Mouse (Mus musculus) cerebellum, postnatal 36 days (tissue): ENCODE measurements around the gene Dpep2nb.
"Not testable (repeated sequence)": the region's sequence is repeated elsewhere in the genome, so short reads cannot be mapped to it uniquely, and the experiment has no call there.

Experiments used
- DNase-seq, 2 experiments: peaks; one replicate each; pipeline ENCODE4 v3.0.0; 2021 to 2022; ENCODE audit warnings: mixed read lengths in 2 of 2

Dpep2nb gene

DNA sequence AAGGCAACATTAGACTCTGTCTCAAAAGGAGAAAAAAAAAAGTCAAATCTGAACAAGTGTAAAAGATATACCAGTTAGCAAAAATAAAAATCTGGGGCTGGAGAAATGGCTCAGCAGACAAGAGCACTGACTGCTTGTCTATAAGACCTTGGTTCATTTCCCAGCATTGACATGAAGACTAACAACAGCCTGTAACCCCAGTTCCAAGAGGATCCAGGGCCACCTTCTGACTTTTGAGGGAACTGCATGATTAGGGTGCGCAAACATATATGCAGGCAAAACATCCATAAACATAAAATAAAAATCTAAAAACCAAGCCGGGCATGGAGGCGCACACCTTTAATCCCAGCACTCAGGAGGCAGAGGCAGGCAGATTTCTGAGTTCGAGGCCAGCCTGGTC, 638 bp upstream of the Dpep2nb start:
- no peak for DNase-seq

DNA sequence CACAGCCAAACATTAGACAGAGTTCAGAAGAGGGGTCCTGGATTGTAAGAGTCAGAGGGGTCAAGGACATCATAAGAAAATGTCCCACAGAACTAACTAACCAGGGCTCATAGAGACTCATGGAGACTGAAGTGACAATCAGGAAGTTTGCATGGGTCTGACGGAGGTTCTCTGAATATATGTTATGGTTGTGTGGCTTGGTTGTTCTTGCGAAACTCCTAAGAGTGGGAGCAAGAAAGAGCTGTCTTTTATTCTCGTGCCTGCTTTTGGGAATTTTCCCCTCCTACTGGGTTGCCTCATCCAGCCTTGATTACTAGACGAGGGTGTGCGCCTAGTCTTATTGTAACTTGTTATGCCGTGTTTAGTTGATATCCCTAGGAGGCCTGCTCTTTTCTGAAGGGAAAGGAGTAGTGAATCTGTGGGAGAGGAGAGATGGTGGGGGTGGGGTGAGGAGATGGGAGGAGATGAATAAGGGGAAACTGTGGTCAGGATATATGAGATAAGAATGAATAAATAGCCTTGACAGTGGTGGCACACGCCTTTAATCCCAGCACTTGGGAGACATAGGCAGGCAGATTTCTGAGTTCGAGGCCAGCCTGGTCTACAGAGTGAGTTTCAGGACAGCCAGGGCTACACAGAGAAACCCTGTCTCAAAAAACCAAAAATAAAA, 1.1 kb downstream of the Dpep2nb start:
- no peak for DNase-seq

DNA sequence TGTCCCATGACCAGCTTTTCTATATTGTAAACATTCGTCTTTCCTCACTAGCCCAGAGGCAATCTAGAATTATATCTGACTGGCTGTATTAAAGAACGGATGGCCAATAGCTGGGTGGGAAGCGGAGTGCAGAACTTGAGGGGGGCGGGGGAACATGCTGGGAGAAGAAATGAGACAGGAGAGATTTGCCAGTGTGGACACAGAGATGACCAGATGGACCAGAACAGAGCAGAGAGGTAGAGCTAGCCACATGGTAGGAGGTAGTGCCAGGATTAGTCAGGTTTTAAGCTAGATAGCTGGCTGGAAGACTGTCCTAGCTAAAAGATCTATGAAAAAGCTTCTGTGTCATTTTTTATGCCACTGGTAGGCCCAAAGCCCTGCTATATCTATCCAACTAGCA, 3.9 kb downstream of the Dpep2nb start:
- peak; percentile 77 to 80 for DNase-seq

DNA sequence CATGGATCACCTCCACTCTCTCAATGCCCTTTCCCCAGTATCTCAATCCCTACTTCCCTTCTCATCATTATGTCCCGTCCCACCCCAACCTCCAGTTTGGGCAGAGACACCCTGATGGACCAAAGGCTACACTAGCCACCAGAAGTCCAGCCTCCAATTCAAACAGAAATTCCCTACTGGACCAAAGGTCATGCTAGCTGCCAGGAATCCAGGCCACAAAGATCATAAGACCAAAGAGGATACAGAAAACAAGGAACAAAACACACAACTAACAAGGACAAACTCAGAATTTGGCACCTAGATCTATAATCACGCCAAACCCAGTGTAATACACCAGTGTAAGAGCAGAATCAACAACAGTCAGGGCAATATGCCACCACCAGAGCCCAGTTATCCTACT, 6.8 kb downstream of the Dpep2nb start:
- no peak for DNase-seq

DNA sequence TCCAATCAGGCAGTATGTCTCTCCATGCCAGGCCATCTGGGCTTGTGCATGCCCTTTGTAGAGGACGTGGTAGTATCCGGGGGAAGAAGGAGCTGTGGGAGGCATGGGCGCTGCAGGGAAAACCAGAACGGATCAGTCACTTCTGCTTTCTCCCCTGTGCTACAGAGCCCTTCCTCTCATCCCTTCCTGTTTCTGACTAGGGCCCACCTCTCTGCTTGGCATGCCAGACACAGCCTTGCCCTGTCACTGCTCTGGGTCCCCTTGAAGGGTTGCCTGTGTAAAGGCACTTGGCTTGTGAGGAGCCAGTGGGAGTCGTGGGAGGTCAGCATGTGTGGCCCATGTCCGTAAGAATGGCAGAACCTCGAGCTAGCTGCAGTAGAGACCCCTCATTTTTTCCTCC, 9.4 kb downstream of the Dpep2nb start:
- DNase-seq, result no peak

DNA sequence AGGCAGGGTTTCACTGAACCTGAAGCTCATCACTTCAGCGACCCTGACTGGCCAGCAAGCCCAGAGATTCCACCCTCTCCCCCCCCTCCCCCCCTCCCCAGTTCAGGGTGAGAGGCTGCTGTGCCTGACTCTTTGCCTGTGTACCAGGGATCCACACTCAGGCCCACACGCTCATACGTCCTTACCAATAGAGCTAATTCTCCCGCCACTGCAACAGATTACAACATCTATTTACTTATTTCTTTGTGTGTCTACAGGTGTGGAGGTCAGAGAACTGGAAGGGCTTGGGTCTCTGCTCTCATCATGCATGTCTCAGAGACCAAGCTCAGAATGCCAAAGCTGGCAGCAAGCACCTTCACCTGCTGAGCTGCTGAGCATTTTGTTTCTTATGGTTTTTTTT, 12.5 kb downstream of the Dpep2nb start:
- no peak for DNase-seq

DNA sequence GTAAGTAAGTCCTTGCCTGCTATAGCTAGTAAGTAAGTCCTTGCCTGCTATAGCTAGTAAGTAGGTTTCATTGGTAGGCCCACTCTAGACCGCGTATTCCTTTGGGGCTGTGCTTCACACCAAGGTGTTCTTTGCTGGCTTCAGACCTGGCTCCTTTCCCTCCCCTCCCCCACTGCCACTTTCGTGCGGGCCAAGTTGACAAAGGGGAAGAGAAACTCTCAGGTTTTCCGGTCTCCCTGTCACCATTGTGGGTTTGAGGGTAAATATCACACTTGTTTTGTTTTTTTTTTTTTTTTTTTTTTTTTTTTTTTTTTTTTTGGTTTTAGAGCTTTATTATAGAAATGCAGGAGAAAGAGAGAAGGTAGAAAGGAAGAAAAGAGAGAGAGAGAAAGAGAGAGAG, 13.3 kb downstream of the Dpep2nb start:
- DNase-seq, result no peak

DNA sequence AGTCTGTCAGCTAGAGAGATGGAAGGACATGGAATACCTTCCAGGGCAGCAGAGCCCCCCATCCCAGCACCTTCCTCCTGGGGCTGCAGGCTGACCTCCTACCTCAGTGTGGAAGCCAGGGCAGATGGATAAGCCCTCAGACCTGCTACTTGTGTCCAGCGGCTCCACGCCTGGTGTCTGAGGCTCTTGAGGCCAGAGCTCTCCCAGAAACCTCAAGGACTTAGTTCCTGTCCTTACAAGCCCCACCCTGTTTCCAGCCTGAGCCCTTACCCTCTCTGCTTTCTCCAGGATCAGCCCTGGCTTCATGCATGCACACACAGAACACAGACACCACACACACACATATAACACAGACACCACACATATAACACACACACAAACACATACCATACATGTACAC, 14.2 kb downstream of the Dpep2nb start:
- DNase-seq, result no peak

DNA sequence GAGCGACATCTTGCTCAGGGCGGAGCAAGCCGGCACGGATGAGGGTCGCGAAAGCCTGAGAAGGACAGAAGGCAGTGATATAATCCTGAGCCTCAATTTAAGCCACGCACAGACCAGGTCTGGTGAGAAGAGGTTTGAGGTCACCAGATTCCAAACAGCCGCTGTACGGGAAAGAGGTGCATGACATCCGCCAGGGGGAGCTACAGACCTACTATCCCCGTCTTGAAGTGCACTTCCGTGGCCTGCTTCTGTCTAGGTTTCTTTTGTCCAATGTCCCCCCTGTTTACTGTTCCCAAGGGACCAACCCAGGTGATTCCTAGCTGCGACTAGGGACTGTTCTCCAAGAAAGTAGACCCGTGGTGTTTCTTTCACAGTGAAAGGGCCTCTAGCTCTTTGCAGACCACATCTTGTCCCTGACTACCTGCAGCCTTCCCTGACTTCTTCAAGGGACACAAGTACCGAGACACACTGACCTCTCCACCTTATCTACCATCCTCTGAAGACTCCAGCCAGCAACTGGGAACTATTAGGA, 14.9 kb downstream of the Dpep2nb start, which contains the start of gene Dus2:
Dus2 (plus strand) TSS at position 482 of the 532 bp plus-strand sequence.
- DNase-seq, result peak; percentile 83 to 88

DNA sequence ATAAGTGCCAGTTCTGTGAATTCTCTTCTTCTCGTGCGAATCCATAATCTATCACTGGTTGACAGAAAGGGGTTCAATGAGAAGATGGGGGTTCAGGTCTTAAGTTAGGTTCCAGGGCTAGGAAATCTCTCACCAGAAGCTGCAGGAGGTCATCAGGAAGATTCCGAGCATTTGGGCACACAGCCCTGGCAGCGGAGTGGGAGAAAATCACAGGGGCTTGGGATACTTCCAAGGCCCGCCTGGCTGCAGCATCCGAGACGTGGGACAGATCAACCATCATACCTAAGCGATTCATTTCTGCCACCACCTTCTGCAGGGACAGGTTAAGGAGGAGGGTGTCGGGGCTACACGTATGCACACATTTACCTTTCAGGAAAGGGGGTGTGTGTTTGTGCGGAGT, 17.2 kb downstream of the Dpep2nb start:
- no peak for DNase-seq

DNA sequence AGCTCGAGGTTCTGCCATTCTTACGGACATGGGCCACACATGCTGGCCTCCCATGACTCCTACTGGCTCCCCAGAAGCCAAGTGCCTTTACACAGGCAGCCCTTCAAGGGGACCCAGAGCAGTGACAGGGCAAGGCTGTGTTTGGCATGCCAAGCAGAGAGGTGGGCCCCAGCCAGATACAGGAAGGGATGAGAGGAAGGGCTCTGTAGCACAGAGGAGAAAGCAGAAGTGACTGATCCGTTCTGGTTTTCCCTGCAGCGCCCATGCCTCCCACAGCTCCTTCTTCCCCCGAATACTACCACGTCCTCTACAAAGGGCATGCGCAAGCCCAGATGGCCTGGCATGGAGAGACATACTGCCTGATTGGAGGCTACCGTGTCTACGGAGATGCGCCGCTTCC, 22.4 kb downstream of the Dpep2nb start:
- not testable (repeated sequence) for DNase-seq

DNA sequence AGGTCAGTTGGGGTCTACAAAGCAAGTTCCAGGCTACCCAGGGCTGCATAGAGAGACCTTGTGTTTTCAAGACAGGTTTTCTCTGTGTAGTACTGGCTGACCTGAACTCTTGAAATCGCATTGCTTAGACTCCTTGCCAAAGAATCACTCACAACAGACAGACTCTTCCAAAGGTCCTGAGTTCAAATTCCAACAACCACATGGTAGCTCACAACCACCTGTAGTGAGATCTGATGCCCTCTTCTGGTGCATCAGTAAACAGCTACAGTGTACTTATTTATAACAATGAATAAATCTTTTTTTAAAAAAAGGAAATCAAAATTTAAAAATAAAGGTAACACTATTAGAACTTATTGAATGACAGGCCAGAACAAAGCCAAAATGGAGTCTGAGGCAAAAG, 24.6 kb downstream of the Dpep2nb start:
- DNase-seq, result no peak

DNA sequence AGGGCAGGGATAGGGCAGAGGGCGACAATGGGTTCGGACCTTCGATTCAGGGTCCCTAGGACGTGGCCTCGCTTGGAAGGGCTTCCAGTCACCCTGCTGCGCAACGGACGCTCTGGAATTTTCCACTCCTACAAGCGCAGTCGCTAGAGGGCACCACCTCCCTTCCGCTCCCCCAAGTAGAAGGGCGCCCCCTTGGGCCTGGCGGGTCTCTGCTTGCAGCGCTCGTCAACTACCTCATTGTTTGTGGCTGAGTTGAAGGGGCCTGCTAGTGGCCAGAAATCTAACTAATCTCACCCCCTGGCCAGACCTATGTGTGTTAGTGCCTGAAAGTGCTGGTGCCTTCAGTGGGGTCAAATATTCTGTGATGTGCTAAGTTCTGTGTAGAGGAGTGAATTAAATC, 26.4 kb downstream of the Dpep2nb start, which contains the start of gene Dpep3:
Dpep3 (minus strand) TSS at position 105 of the 400 bp plus-strand sequence.
- no peak for DNase-seq

DNA sequence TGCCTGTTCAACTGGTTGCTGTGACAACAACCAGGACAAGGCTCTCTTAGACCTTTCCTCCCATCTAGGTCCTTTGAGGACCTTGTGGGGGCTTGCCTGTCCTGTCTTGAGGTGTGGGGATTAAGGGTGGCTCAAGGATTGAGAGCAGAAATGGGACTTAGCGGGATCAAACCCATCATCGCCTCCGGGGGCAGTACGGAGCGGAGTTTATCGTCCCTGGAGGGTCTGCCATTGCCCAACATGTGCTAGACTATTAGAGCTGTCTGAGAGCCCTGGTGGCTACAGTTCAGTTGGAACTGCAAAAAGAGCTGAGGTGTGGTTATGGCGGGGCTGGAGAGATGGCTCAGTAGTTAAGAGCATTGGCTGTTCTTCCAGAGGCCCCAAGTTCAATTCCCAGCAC, 30.4 kb downstream of the Dpep2nb start:
- DNase-seq, result no peak

DNA sequence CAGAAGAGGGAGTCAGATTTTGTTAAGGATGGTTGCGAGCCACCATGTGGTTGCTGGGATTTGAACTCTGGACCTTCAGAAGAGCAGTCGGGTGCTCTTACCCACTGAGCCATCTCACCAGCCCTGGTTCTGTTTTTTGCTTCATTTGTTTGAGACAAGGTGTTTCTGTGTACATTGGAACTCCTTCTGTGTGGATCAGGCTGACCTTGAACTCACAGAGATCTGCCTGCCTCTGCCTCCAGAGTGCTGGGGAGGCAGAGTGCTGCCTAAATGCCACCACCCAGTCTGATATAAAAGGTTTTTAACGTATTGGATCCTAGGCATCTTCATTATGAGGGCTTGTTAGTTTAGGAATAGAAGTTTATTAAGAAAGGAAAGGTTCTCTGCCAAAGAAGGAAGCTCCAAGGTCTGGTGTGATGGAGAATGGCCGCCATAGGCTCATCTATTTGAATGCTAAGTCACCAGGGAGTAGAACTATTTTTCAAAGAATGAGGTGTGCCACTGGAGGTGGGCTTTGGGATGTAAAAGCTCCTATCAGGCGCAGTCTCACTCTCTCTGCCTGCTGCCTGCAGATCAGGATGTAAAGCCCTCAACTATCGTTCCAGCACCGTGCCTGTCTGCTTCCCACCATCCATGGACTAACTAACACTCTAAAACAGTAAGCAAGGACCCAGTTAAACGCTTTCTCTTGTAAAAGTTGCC, 34.6 kb downstream of the Dpep2nb start:
- no peak for DNase-seq

DNA sequence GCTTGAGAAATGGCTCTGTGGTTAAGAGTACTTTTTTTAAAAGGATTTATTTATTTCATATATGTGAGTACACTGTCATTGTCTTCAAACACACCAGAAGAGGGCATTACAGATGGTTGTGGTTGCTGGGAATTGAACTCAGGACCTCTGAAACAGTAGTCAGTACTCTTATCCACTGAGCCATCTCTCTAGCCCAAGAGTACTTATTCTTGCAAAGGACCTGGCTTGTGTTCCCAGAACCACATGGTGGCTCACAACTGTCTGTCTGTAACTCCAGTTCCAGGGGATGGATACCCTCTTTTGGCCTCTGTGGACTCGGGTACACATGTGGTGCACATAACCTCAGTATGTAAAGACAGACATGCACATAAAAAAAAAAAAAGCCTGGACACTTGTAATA, 36.4 kb downstream of the Dpep2nb start:
- DNase-seq, result no peak

DNA sequence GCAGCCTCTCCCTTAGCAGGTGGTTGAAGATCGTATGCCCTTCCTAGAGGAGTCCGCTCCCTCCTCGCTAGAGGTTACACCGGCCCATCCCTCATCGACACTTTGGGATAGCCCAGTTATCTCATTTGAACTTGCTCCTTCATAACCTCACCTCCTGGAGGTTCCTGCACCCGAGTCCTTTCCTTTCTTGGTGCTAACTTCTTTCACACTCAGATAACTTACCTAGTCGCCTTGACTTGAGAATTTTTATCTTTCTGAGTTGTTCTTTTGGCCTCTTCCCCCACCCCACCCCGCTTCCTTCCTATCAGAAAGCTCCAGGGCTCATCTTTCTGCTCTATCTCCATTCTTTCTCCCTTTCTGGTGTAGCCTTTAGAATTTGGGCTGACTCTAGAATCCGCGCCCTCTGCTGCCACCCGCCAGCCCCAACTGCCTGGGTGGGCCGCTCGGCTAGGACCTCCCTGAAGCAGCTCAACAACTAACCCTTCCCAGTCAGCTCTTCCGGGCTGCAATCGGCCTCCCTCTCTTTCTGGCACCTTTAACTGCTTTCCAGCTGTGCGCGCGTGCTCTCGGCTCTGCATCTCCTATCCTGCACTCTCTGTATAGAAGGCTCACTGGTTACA, 39.0 kb downstream of the Dpep2nb start:
- no peak for DNase-seq

DNA sequence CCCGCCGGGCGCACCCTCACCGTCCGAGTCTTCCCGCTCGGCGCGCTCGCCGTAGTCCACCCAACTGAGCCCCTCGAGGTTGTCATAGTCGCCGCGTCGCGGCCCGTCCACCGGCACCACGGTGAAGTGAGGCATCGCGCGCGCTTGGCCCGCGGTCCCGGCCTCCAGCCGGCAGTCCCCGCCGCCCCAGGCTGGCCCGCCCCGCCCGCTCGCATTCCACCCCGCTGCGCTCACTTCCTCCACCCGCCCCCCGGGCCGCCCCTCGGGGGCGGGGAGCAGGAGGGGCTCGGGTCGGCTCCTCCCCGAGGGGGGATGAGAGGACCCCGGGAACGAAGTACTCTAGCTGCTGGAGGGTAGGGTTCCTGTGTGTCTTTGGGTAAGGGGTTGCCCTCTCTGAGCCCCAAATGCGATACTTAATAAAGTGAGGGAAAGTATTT, 39.9 kb downstream of the Dpep2nb start, which contains the start of gene Slc12a4:
Slc12a4 (minus strand) TSS at position 193 of the 437 bp plus-strand sequence.
- DNase-seq, result peak in 1 of 2 experiments; percentile 27

DNA sequence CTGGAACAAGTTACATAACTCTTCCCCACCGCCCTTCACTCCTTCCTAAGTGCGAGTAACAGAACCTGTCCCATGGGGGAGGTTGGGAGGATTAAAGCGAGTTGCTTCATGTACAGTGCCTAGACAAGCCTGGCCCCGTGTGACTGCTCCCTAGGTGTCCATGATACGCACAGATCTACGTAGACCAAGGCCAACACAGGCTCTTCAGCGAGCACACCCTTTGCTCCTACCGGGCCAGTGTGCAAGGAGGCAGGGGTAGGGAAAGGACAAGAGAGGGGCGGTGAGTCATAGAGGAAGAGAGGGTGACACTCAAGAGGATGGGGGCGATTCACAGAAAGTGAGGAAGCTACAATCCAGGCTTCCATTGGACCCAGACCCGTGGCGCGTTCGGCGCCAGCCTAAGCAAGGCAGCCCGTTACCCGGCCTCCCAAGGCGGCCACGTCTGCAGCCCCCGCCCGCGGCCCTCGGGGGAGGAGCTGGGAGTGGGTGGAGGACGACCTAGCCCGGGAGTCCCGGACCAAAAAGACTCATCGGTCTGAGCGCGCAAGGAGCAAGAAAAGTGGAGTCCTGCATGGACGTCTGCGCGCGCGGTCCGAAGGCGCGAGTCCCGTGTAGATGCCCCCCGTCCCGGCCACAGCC, 40.4 kb downstream of the Dpep2nb start:
- DNase-seq, result no peak

DNA sequence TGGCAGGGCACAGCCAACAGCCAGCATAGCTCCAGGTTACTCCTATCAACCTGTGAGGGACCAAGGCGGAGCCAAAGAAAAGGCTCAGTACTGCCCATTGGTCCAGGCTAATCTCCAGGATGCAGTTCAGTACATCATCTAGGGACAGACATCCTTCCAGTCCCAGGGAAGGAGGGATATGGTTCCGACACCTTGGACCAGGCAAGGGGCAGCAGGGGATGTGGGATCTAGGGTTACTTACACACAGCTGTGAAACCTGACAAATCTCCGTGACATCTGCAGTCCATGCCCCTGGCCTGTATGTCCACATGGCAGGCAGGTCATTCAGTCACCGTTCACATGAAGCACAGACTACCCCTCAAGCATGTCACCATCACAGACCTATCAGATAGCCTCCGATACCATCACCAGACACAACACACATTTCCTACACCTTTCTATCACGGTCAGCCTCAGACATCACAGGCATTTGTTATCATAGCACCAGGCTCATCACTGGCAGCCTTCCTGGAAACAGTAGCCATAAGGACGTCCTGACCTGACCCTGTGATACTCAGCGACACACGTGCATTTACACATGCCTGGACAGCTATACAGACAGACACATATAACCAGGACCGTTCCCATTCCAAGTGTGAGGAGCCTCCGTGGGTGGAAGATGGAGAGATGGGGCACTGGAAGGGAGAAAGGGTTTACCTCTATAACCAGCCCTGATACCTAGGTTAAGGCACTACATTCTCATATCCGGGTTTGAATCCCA, 41.1 kb downstream of the Dpep2nb start:
- DNase-seq, result no peak

DNA sequence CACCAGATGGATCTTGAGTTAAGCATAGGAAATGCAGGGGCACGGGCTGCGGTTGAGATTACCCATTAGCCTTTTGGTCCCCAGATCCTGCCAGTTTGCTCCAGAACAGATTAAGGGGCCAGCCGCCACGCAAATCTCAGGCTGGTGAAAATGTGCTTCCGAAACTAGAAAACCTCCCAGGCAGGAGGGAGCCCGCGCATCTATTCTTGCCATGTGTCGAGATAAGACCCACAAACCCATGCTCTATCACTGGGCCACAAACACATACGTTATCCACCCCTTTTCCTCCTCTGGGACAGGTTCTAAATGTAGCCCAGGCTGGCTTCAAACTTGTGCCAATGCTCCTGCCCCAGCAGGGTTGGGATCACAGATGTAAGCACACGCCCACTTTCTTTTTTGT, 44.2 kb downstream of the Dpep2nb start:
- no peak for DNase-seq

DNA sequence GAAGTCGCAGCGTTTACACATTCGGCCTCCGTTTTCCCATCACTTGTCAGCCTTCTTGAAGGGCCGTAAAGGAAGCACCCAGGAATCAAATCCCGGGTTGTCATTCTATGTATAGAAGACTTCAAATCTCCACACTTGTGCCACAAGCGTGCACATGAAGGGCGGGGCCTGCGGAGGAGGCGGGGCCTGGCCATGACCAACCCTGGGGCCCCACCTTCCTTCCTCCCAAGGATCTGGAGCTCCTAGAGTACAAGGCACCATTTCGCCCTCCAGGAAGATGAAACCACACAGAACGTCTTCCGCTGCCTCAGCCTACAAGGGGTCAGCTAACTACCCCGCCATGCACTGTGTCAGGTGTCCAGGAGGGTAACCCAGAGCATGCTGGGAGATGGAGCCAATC, 44.7 kb downstream of the Dpep2nb start:
- no peak for DNase-seq
